Mouse (Mus musculus) heart, embryonic 11.5 days (tissue): ENCODE data around the gene Gm7137. TPM values are rescaled to one million over a fixed set of nuclear protein-coding genes. Genes with fewer than 3 reads are reported as not detected.
"Not testable (repeated sequence)": the region's sequence is repeated elsewhere in the genome, so short reads cannot be mapped to it uniquely, and the experiment has no call there.

Experiments used
- ATAC-seq: fragments of 200-750 bp; cut with Nextera tagmentation; replicated peaks from 2 replicates; pipeline ENCODE4 v1.8.0; 2017; ENCODE audit warnings: moderate library complexity; ENCODE audit not compliant: insufficient number of reproducible peaks, low FRiP score, low TSS enrichment
- H3K27ac ChIP-seq: fragments of 300-500 bp; sonication (generic); 2 replicates; pipeline ENCODE4 v1.5.1; 2014; ENCODE audit warnings: mild to moderate bottlenecking, low read depth, low read length
- H3K27me3 ChIP-seq: fragments of 300-500 bp; sonication (generic); 2 replicates; pipeline ENCODE4 v1.6.1; 2014; ENCODE audit warnings: mild to moderate bottlenecking, low read length, mixed read lengths; ENCODE audit not compliant: control insufficient read depth, insufficient read depth
- H3K36me3 ChIP-seq: fragments of 300-500 bp; sonication (generic); 2 replicates; pipeline ENCODE4 v1.6.1; 2014; ENCODE audit warnings: mild to moderate bottlenecking, low read length, moderate library complexity, mixed read lengths; ENCODE audit not compliant: control insufficient read depth, insufficient read depth
- H3K4me1 ChIP-seq: fragments of 300-500 bp; sonication (generic); 2 replicates; pipeline ENCODE4 v1.6.1; 2014; ENCODE audit warnings: low read length; ENCODE audit not compliant: control insufficient read depth, insufficient read depth
- H3K4me2 ChIP-seq: fragments of 300-500 bp; sonication (generic); 2 replicates; pipeline ENCODE4 v1.6.1; 2014; ENCODE audit warnings: mild to moderate bottlenecking, moderate library complexity
- H3K4me3 ChIP-seq: fragments of 300-500 bp; sonication (generic); 2 replicates; pipeline ENCODE4 v1.5.1; 2014; ENCODE audit warnings: low read depth, low read length
- H3K9ac ChIP-seq: fragments of 300-500 bp; sonication (generic); 2 replicates; pipeline ENCODE4 v1.6.1; 2014; ENCODE audit warnings: mild to moderate bottlenecking, low read depth, low read length, moderate library complexity
- H3K9me3 ChIP-seq: fragments of 300-500 bp; sonication (generic); replicated peaks from 2 replicates; pipeline ENCODE4 v1.6.1; 2016; ENCODE audit warnings: low read length; ENCODE audit not compliant: control insufficient read depth
- WGBS: fragments of 180-500 bp; shearing (Covaris S2); extraction: QIAGEN DNeasy Blood & Tissue Kit; methylation state at CpG from one replicate; pipeline ENCODE4 v1.1.7; 2014; ENCODE audit not compliant: insufficient replicate concordance; 5-methylcytosine and 5-hydroxymethylcytosine counted together
- polyA plus RNA-seq: library from polyadenylated mRNA; unstranded; fragments of >200 nt; fragmentation: Nextera tagmentation; extraction: Ambion mirVana; gene quantifications from 2 replicates; pipeline ENCODE4 v1.2.1, GENCODE M21; 2014

Gm7137 gene
- not detected in 2 replicates for polyA plus RNA-seq

DNA sequence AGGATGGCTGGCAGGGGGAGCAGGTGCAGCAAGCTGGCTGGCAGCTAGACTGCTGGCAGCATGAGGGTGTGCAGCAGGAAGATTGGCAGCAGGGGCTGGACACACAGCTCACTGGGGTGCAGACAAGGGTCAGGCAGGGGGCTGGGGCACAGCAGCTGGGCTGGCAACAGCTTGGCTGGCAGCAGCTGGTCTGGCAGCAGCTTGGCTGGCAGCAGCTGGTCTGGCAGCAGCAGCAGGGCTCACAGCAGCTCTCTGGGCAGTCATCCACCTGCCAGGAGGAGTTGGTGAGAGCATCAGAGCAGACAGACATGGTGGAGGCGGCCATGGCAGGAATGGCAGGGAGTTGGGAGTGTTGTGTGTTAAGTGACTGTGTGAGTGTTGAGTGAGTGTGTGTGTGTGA is at the start of gene Gm7137:
Gm7137 (minus strand) TSS at position 325 of the 400 bp plus-strand sequence.
- H3K9ac ChIP-seq, H3K4me1 ChIP-seq, H3K27me3 ChIP-seq, H3K4me2 ChIP-seq, ATAC-seq, H3K27ac ChIP-seq, H3K9me3 ChIP-seq, H3K36me3 ChIP-seq, H3K4me3 ChIP-seq: not testable (repeated sequence)
- no CpG with 5 or more reads among the region's 1 CpGs for WGBS

DNA sequence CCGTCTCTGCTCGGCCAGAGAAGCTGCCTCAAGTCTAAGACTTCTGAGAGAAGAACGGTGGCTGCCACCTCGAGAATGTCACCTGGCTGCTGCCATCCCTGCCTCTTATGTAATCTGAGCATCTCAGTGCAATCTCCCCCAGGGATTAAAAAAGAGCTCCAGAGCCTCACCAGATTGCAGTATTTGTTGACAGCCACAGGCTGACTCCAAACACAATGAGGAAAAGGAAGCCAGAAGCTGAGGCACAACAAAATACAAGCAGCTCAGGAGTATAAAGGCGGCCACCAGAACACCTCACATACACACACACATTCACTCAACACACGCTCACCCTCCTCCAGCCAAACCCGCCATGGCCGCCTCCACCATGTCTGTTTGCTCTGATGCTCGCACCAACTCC is 47.6 kb upstream of the Gm7137 start, which contains the start of gene Krtap10-10:
Krtap10-10 (plus strand) TSS at position 301 of the 400 bp plus-strand sequence.
- H3K36me3 ChIP-seq = no peaks in the 10 kb centered on the region
- H3K4me3 ChIP-seq = no peak within 1 kb of the TSS
- H3K4me1 ChIP-seq = no peaks in the 10 kb centered on the region
- H3K9me3 ChIP-seq = no peaks in the 10 kb centered on the region
- no peak for ATAC-seq
- 61% methylated on average over 9 of the region's 9 CpGs for WGBS
- H3K27ac ChIP-seq = no peak within 1 kb of the TSS
- no peaks in the 10 kb centered on the region for H3K27me3 ChIP-seq
- no peak within 1 kb of the TSS for H3K4me2 ChIP-seq
- H3K9ac ChIP-seq = no peak within 1 kb of the TSS

DNA sequence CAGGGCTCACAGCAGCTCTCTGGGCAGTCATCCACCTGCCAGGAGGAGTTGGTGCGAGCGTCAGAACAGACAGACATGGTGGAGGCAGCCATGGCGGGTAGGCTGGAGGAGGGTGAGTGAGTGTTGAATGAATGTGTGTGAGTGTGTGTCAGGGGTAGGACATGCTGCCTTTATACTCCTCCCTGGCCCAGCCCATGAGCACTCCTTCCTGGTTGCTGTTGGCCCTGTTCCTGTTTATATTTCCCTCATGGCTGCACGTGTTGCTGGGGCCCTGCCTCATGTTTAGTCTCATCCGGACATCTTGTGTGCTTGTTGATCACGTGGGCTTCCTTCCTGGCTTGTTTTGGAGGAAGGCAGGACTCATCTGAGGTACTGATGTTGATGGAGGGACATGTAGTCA is 39.0 kb upstream of the Gm7137 start, which contains the start of gene Krtap10-4:
Krtap10-4 (minus strand) TSS at position 145 of the 400 bp plus-strand sequence.
- H3K9me3 ChIP-seq = no peaks in the 10 kb centered on the region; the same call in 1 of the 2 replicates
- no peak within 1 kb of the TSS for H3K27ac ChIP-seq
- H3K9ac ChIP-seq = no peak within 1 kb of the TSS
- H3K27me3 ChIP-seq = no peaks in the 10 kb centered on the region
- ATAC-seq = no peak
- no peak within 1 kb of the TSS for H3K4me3 ChIP-seq
- no peaks in the 10 kb centered on the region for H3K4me1 ChIP-seq
- 58% methylated on average over 6 of the region's 6 CpGs for WGBS
- H3K4me2 ChIP-seq = no peak within 1 kb of the TSS
- no peaks in the 10 kb centered on the region for H3K36me3 ChIP-seq

DNA sequence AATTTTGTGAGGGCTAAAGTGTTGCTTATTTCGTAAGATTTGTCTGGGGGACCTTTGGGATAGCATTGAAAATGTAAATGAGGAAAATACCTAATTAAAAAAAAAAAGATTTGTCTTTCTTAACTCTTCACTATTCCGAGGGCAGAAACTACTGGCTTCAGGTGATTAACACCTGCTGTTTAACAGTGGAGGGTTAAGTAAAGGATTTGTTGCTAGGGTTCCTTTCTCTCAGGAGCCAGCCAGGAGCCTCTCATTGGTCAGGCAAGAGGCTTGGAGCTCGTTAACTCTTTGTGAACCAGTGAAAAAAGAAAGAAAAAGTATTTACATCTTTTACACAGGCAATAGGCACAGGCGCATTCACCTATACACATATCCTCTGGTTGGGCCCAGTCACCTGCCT is 31.2 kb upstream of the Gm7137 start:
- no peak overlapping the region for H3K4me3 ChIP-seq
- H3K9me3 ChIP-seq = no peaks in the 10 kb centered on the region; the same call in 1 of the 2 replicates
- 36% methylated on average over 4 of the region's 4 CpGs for WGBS
- H3K4me1 ChIP-seq = no peaks in the 10 kb centered on the region
- H3K27me3 ChIP-seq = no peaks in the 10 kb centered on the region
- no peak overlapping the region for H3K27ac ChIP-seq
- no peak overlapping the region for H3K4me2 ChIP-seq
- H3K9ac ChIP-seq = no peak overlapping the region
- no peaks in the 10 kb centered on the region for H3K36me3 ChIP-seq
- no peak for ATAC-seq

DNA sequence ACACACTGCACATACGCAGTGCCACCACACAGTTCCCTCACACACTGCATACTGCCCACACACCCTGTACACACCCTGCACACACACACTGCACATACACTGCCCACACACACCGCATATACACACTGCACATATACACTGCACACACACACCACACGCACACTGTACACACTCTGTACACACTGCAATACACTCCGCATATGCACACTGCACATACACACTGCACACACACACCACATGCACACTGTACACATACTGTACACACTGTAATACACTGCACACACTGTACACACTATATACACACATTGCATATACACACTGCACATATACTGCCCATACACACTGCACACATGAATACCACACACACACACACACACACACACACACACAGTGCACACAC is 30.5 kb upstream of the Gm7137 start:
- WGBS = 94% methylated on average over 4 of the region's 4 CpGs
- no peaks in the 10 kb centered on the region for H3K36me3 ChIP-seq
- ATAC-seq = no peak
- no peaks in the 10 kb centered on the region for H3K27me3 ChIP-seq
- no peak overlapping the region for H3K27ac ChIP-seq
- no peak overlapping the region for H3K9ac ChIP-seq
- H3K4me2 ChIP-seq = no peak overlapping the region
- H3K4me3 ChIP-seq = no peak overlapping the region
- H3K4me1 ChIP-seq = no peaks in the 10 kb centered on the region
- H3K9me3 ChIP-seq = no peaks in the 10 kb centered on the region

DNA sequence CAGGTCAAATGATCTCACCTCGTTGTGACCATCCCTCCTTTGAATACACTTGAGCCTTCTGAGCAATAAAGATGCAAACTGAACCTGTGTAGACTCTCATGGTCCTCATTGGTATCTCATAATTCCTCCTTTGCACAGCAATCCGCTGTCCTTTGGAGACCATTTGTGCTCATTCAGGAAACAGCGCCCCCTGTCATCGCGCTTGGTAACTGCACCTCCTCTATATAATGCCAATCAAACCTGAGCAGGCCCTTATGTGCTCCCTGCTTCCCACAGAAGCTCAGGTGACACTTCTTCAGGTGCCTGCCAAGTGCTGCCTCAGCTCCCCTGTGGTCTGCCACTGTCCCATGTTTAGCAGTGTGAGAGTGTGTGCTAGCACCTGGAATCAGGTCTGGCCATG is 27.5 kb upstream of the Gm7137 start:
- ATAC-seq = no peak
- no peak overlapping the region for H3K9ac ChIP-seq
- H3K4me2 ChIP-seq = no peak overlapping the region
- H3K9me3 ChIP-seq = no peaks in the 10 kb centered on the region
- H3K4me3 ChIP-seq = no peak overlapping the region
- H3K27me3 ChIP-seq = no peaks in the 10 kb centered on the region
- no peaks in the 10 kb centered on the region for H3K36me3 ChIP-seq
- WGBS = 24% methylated on average over 5 of the region's 5 CpGs
- no peak overlapping the region for H3K27ac ChIP-seq
- no peaks in the 10 kb centered on the region for H3K4me1 ChIP-seq

DNA sequence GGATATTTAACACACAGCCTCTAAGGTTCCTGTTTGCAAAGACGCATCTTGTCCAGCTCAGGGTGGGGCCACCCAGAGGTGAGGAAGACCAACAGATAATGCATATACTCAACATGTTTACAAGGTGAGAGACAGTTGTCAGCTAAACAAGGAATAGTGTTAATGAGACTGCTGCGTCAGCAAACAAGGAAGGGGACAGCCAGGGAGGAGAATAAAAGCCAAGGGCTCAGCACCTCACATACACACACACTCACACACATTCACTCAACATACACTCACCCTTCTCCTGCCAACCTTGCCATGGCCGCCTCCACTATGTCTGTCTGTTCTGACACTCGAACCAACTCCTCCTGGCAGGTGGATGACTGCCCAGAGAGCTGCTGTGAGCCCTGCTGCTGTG is 26.4 kb upstream of the Gm7137 start, which contains the start of gene Gm2696:
Gm2696 (plus strand) TSS at position 301 of the 400 bp plus-strand sequence.
- Histone ChIP-seq H3K9ac (no peak within 1 kb of the TSS), H3K4me2 (no peak within 1 kb of the TSS), H3K36me3 (no peaks in the 10 kb centered on the region), H3K27ac (no peak within 1 kb of the TSS), H3K4me3 (no peak within 1 kb of the TSS), H3K4me1 (no peaks in the 10 kb centered on the region), H3K27me3 (no peaks in the 10 kb centered on the region), H3K9me3 (no peaks in the 10 kb centered on the region)
- WGBS = 29% methylated on average over 4 of the region's 4 CpGs
- no peak for ATAC-seq

DNA sequence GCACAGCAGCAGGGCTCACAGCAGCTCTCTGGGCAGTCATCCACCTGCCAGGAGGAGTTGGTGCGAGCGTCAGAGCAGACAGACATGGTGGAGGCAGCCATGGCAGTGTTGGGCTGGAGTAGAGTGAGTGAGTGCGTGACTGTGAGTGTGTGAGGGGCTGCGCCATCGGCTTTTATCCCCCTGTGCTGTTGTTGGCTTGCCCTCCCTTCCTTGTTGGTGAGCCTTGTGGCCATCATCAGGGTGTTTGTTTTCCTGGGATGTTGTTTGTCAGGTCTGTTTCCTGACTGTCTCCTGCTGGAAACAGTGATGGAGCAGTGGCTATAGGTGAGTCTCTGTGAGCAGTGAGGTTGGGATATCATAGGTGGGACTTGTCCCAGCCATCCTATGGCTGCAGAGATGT is 23.7 kb upstream of the Gm7137 start, which contains the start of gene Gm9507:
Gm9507 (minus strand) TSS at position 101 of the 400 bp plus-strand sequence.
- no peaks in the 10 kb centered on the region for H3K36me3 ChIP-seq
- no peak for ATAC-seq
- 58% methylated on average over 5 of the region's 5 CpGs for WGBS
- no peaks in the 10 kb centered on the region for H3K27me3 ChIP-seq
- H3K4me1 ChIP-seq = no peaks in the 10 kb centered on the region
- no peak within 1 kb of the TSS for H3K27ac ChIP-seq
- H3K4me3 ChIP-seq = no peak within 1 kb of the TSS
- no peaks in the 10 kb centered on the region for H3K9me3 ChIP-seq
- no peak within 1 kb of the TSS for H3K9ac ChIP-seq
- H3K4me2 ChIP-seq = no peak within 1 kb of the TSS

DNA sequence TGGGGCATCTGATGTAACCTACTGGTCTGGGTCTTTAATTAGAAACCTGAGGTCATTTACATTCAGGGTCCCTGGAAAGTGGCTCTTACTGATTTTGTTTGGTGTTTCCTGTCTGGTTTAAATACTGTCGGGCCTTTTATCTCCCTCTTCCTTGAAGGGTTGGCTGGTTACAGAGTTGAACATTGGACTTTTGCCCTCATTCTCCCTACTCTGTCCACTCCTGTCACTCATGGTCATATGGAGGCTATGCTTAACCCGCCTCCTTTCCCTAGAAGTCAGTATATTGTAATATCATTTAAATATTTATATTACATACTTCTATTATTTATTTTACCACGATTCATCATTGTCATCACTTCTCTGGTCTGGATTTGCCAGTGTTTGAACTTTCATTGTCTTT is 16.1 kb upstream of the Gm7137 start:
- 63% methylated on average over 3 of the region's 3 CpGs for WGBS
- no peaks in the 10 kb centered on the region for H3K27me3 ChIP-seq
- no peak overlapping the region for H3K9ac ChIP-seq
- no peak overlapping the region for H3K27ac ChIP-seq
- no peaks in the 10 kb centered on the region for H3K9me3 ChIP-seq
- H3K36me3 ChIP-seq = no peaks in the 10 kb centered on the region
- ATAC-seq = no peak
- no peak overlapping the region for H3K4me2 ChIP-seq
- no peak overlapping the region for H3K4me3 ChIP-seq
- H3K4me1 ChIP-seq = no peaks in the 10 kb centered on the region
